25 mouse cellular contexts compared by ENCODE assay signal in the genomic region with DNA sequence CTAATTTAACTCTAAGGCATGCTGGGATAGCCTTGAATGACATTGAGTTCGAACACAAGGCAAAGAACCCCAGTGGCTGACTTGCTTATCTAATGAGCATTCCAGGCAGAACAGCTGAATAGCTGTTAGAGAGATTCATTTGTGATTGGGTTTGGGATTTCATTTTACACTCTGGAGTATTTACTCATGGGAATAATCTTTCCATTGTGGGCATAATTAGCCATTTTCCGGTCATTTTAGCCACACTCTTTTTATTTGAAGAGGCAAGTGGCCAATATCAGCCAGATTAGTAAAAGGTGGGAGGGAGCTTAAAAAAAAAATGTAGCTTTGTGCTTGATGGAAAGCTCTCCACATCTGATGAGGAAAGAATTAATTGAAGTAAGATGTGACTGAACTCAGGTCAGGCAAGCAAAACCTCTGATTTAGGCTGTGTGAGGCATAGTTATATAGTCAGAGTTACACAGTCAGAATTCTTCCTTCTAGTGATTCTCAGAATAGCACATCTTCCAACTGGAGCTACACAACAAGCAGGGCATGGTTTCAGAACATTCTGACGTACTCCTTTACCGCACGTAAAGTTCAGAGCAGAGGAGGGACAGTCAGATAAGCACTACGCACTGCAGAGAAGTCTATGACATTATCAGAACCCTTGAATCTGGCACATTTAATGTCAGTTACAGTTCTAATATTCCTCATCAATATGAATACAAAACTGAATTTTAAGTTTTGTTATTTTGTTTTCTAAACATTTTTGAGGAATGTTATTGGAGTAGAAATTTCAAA. TPM values are rescaled to one million over a fixed set of nuclear protein-coding genes. Genes with fewer than 3 reads are reported as not detected.
DNase-seq lines count a peak whose midpoint lies in the region; ATAC-seq and TF ChIP-seq lines count a peak whose summit lies in the region.
"Had no signal": no experiment of that assay in that cellular context is flagged by ENCODE, and none has a peak within 500 bp of the region (broad histone marks: within the 10 kb centered on the region; RNA-seq: fewer than 3 reads in every experiment).

No protein-coding gene starts in this region.

- no peaks in the 10 kb centered on the region for H3K9me3 ChIP-seq in heart, embryonic 12.5 days (replicated peaks)
- no peaks in the 10 kb centered on the region for H3K9me3 ChIP-seq in liver, embryonic 15.5 days (replicated peaks)
- H3K9me3 ChIP-seq: hindbrain, embryonic 12.5 days; kidney, embryonic 15.5 days; limb, embryonic 12.5 days; megakaryocyte, embryonic 14.5 days; midbrain, embryonic 15.5 days; neural tube, embryonic 13.5 days; stomach, embryonic 15.5 days had no signal

- no peaks in the 10 kb centered on the region; the same call in 1 of the 2 replicates for H3K79me2 ChIP-seq in liver, adult 2 months (ENCODE audit: control insufficient read depth, insufficient read depth, low read length)

- no peak for ATAC-seq in heart, embryonic 12.5 days (ENCODE audit: insufficient number of reproducible peaks, low FRiP score)
- peak; percentile 82 for ATAC-seq in liver, embryonic 15.5 days (ENCODE audit: insufficient read depth)
- ATAC-seq: activated CD4-positive, CD25-positive, alpha-beta regulatory T cell, adult 4 months; forebrain, embryonic 14.5 days; intestine, postnatal 0 days; midbrain, embryonic 15.5 days had no signal

- no peak overlapping the region for H3K4me2 ChIP-seq in heart, embryonic 12.5 days
- 0 out of 2 replicates have a peak overlapping the region, but pooled peaks have one; percentile 3 for H3K4me2 ChIP-seq in liver, embryonic 15.5 days
- H3K4me2 ChIP-seq: hindbrain, embryonic 12.5 days; kidney, embryonic 15.5 days; limb, embryonic 12.5 days; lung, embryonic 14.5 days; midbrain, embryonic 15.5 days; neural tube, embryonic 13.5 days; stomach, embryonic 15.5 days had no signal

- WGBS in heart, embryonic 12.5 days = 26% methylated on average over 6 of the region's 6 CpGs
- 69% methylated on average over 6 of the region's 6 CpGs for WGBS in liver, adult 2 months
- WGBS in liver, embryonic 15.5 days (ENCODE audit: insufficient replicate concordance) = 30% methylated on average over 6 of the region's 6 CpGs

- H3K4me1 ChIP-seq in heart, embryonic 12.5 days (replicated peaks) = peaks cover 42% of the 10 kb centered on the region
- peaks cover 3% of the 10 kb centered on the region; the same call in 1 of the 2 replicates for H3K4me1 ChIP-seq in liver, adult 2 months (ENCODE audit: control insufficient read depth, insufficient read depth, low read length)
- peaks cover 24% of the 10 kb centered on the region for H3K4me1 ChIP-seq in liver, embryonic 15.5 days (replicated peaks)
- H3K4me1 ChIP-seq: hindbrain, embryonic 12.5 days; midbrain, embryonic 15.5 days had no signal

- peak; percentile 39 to 63 for DNase-seq in heart, adult 9 months (ENCODE audit: low spot score in 2 of 2)
- DNase-seq in liver, adult 2 months (ENCODE audit: extremely low read depth, low read depth, low spot score) = no peak
- no peak for DNase-seq in liver
- DNase-seq in B cell, adult 2 months = no peak
- no peak for DNase-seq in ovary, postnatal 14 days (ENCODE audit: low spot score)
- DNase-seq: adrenal gland, postnatal 10 days; cerebellum, adult 2 months; cerebellum, postnatal 36 days; kidney, postnatal 4 days; lung, embryonic 14.5 days; thymus, postnatal 36 days had no signal

- H3K9ac ChIP-seq in heart, embryonic 12.5 days = no peak overlapping the region
- no peak overlapping the region for H3K9ac ChIP-seq in liver, adult 2 months (ENCODE audit: low read depth, low read length)
- H3K9ac ChIP-seq in liver, embryonic 15.5 days = no peak overlapping the region
- H3K9ac ChIP-seq: hindbrain, embryonic 12.5 days; kidney, embryonic 15.5 days; limb, embryonic 12.5 days; lung, embryonic 14.5 days; midbrain, embryonic 15.5 days; neural tube, embryonic 13.5 days; stomach, embryonic 15.5 days had no signal

- TF ChIP-seq POLR2A in liver, adult 2 months (IDR thresholded peaks at IDR 0.05; ENCODE audit: extremely low read depth, insufficient read depth, low read length) = no peak

- H3K27me3 ChIP-seq in heart, embryonic 12.5 days (replicated peaks) = no peaks in the 10 kb centered on the region
- no peaks in the 10 kb centered on the region for H3K27me3 ChIP-seq in liver, adult 2 months (ENCODE audit: control insufficient read depth, insufficient read depth, low read length)
- H3K27me3 ChIP-seq in liver, embryonic 15.5 days = no peaks in the 10 kb centered on the region
- H3K27me3 ChIP-seq: hindbrain, embryonic 12.5 days; kidney, embryonic 15.5 days; limb, embryonic 12.5 days; megakaryocyte, embryonic 14.5 days; midbrain, embryonic 15.5 days; neural tube, embryonic 13.5 days; stomach, embryonic 15.5 days had no signal

- no peaks in the 10 kb centered on the region for H3K36me3 ChIP-seq in heart, embryonic 12.5 days
- H3K36me3 ChIP-seq in liver, adult 2 months (ENCODE audit: control insufficient read depth, insufficient read depth, low read length) = no peaks in the 10 kb centered on the region
- H3K36me3 ChIP-seq in liver, embryonic 15.5 days (replicated peaks) = no peaks in the 10 kb centered on the region
- H3K36me3 ChIP-seq: hindbrain, embryonic 12.5 days; kidney, embryonic 15.5 days; limb, embryonic 12.5 days; midbrain, embryonic 15.5 days; neural tube, embryonic 13.5 days; stomach, embryonic 15.5 days had no signal

- no peak overlapping the region for H3K4me3 ChIP-seq in heart, embryonic 12.5 days
- no peak overlapping the region for H3K4me3 ChIP-seq in liver, adult 2 months (ENCODE audit: insufficient read depth, low read depth, low read length)
- no peak overlapping the region for H3K4me3 ChIP-seq in liver, embryonic 15.5 days (replicated peaks)
- H3K4me3 ChIP-seq: hindbrain, embryonic 12.5 days; kidney, embryonic 15.5 days; limb, embryonic 12.5 days; megakaryocyte, embryonic 14.5 days; midbrain, embryonic 15.5 days; myocyte; neural tube, embryonic 13.5 days; stomach, embryonic 15.5 days had no signal

- TF ChIP-seq CTCF in liver, adult 2 months (IDR thresholded peaks at IDR 0.05; ENCODE audit: low read depth, low read length) = no peak

- no peak overlapping the region; the same call in 1 of the 2 replicates for H3K27ac ChIP-seq in heart, embryonic 12.5 days (ENCODE audit: poor library complexity, severe bottlenecking)
- H3K27ac ChIP-seq in liver, adult 2 months (replicated peaks; ENCODE audit: insufficient read depth, low read depth, low read length) = 0 out of 2 replicates have a peak overlapping the region, but pooled peaks have one; percentile 29
- H3K27ac ChIP-seq in liver, embryonic 15.5 days (replicated peaks) = peak overlapping the region; percentile 20; the same call in 1 of the 2 replicates
- H3K27ac ChIP-seq: hindbrain, embryonic 12.5 days; kidney, embryonic 15.5 days; limb, embryonic 12.5 days; midbrain, embryonic 15.5 days; neural tube, embryonic 13.5 days; stomach, embryonic 15.5 days had no signal

RNA-seq across cellular contexts. Expression of a gene that starts 40.1 kb away (rescaled TPM):
- 65.1 and 69.5 TPM in 2 replicates for polyA plus RNA-seq in heart, embryonic 12.5 days (2016; fragmentation: Nextera tagmentation; extraction: Ambion mirVana)
- 28.5 and 31.3 TPM in 2 replicates for total RNA-seq in liver, adult 2 months (2014; rRNA removed)
- 3.7 and 7.5 TPM in 2 replicates for polyA plus RNA-seq in liver, adult 2 months (2012; rRNA removed)
- 10.0 and 11.5 TPM in 2 replicates for polyA plus RNA-seq in liver, embryonic 15.5 days (2015; fragmentation: Nextera tagmentation; extraction: Ambion mirVana)
- total RNA-seq: MEL had no signal

Comparison
In these comparisons a context has a peak if more than half of its experiments do, and no peak if none do; other contexts are left out.
1. DNase-seq: peak in heart, adult 9 months (2 of 2); none in liver, adult 2 months (single experiment), liver (single experiment), B cell, adult 2 months (0 of 2) and ovary, postnatal 14 days (single experiment).